Mouse (Mus musculus) heart, postnatal 36 days (tissue): ENCODE measurements around the gene Tmem242. TPM values are rescaled to one million over a fixed set of nuclear protein-coding genes. Genes with fewer than 3 reads are reported as not detected.
A peak's percentile ranks its signal among the peaks of the same experiment; 100 is the strongest.
"Not testable (repeated sequence)": the region's sequence is repeated elsewhere in the genome, so short reads cannot be mapped to it uniquely, and the experiment has no call there.

Experiments used
- DNase-seq, 2 experiments: peaks; one replicate each; pipeline ENCODE4 v3.0.0; 2021 to 2022
- intact Hi-C: fragments of 180-260 bp; cut with DNase I; formaldehyde crosslinking; loops from one replicate; pipeline ENCODE4 v1.15.1; 2025
- total RNA-seq, 2 experiments: library from RNA; stranded (reverse); gene quantifications; 2 replicates each; pipeline ENCODE4 v1.2.3; 2021

Tmem242 gene
- 100 to 1,000 TPM; 154 TPM for total RNA-seq

GRCm38 (mm10) chr17:5440159-5440971 lies at the start of gene Tmem242:
Gene Tmem242, minus strand, starts transcription at chr17:5440259.
- DNase-seq, result peak; percentile 94 to 97
- intact Hi-C loops, result loop anchor here (1.0 to 5.0 kb wide), 4 partner anchors 52 to 313 kb away; partner anchors contain the start of gene Zdhhc14

GRCm38 (mm10) chr17:5488156-5488555 lies 48.1 kb upstream of the Tmem242 start:
- DNase-seq, result no peak
- intact Hi-C loops, result no loop called here

GRCm38 (mm10) chr17:5484663-5485062 lies 44.6 kb upstream of the Tmem242 start:
- intact Hi-C loops, result no loop called here
- DNase-seq, result no peak

DNA sequence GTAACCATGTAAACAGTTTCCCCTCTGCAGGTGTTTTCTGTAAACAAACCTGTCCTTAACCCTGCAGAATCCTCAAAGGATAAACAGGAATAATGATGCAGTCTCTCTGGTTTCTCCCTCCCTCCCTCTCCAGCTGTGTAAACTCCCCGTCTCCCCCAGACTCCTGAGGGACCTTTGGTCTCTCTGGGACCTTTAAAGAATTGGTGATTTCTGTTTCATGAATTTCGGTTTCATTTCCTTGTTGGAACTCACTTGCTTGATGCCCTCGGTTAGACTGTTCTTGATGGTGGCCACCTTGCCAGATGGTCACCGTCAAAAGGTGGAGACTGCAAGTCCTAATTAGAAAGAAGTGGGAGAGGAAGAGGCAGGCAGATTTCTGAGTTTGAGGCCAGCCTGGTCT lies 43.4 kb upstream of the Tmem242 start:
- intact Hi-C loops, result no loop called here
- no peak for DNase-seq

GRCm38 (mm10) chr17:5475960-5476725 lies 36.1 kb upstream of the Tmem242 start:
- intact Hi-C loops, result no loop called here
- no peak for DNase-seq

DNA sequence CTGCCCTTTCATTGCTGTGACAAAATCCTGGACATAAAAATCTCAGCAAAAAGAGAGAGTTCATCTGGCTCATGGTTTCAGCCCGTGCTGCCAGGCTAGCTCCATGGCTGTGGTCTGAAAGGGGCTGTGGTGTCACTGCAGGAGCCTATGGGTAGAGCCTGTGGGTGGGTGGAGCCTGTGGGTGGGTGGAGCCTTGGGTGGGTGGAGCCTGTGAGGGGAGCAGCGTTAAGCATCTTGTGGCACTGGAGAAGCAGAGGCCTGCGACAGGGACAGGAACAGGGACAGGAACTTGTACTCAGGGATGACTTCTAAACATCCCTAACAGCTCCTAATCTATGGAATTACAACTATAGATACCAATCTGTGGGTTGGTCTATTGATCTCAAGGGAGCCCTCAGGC lies 32.2 kb upstream of the Tmem242 start:
- no peak for DNase-seq
- intact Hi-C loops, result no loop called here

DNA sequence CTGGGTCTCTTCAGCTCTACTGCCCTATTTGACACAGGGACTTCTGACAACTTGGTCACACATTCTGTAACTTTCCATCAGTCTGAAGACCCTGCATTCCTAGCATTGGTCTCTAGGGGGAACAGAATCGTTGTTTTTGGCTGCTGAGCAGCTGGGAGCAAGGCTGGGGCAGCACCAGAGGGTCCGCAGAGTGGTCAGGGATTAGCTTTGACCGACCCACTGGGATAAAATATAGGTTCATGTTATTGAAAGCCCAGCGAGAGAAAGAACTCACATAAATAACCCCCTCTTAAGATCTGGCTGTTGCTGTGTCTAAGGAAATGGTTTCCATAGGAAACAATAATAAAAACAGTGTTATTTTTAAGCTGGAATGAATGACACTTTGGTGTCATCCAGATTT lies 27.1 kb upstream of the Tmem242 start:
- DNase-seq, result no peak
- intact Hi-C loops, result no loop called here

DNA sequence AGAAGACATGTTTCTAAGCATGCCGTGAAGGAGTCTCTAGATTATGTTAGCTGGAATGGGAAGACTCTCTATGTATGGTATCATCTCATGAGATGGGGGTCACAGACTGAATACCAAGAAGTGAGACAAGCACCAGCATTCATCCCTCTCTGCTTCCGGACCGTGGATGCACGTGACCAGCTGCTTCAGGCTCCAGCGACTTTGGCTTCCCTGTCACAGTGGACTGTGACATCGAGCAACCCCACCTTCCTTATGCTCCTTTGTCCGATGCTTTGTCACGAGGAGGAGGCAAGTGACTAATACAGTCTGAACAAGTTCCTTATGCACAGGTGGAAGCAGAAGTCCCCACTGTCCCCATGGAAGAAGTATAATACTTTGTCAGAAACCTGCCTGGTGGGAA lies 26.7 kb upstream of the Tmem242 start:
- DNase-seq, result no peak
- intact Hi-C loops, result no loop called here

- intact Hi-C loops, result no loop called here
- DNase-seq, result no peak
Measured at GRCm38 (mm10) chr17:5463912-5464311, 23.9 kb upstream of the Tmem242 start.

- no peak for DNase-seq
- intact Hi-C loops, result no loop called here
Measured at GRCm38 (mm10) chr17:5453657-5454056, 13.6 kb upstream of the Tmem242 start.

DNA sequence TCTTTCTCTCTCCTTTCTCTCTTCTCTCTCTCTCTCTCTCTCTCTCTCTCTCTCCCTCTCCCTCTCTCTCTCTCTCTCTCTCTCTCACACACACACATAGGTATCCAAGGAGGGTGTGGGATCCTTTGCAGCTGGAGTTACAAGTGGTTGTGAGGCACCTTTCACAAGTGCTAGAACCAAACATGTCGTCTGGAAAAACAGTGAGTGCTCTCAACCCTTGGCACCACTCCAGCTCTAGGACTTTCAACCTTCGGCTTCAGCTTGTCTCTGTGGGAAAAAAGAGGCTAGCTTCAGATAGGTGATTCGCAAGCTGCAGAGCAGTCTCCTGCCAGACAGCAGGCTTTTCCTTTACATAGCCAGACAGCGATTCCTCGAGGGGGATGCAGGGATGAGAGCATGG lies 3.7 kb upstream of the Tmem242 start:
- no peak for DNase-seq
- intact Hi-C loops, result loop anchor here (5.0 kb wide), 1 partner anchor 174 kb away; no protein-coding TSS in a partner anchor

DNA sequence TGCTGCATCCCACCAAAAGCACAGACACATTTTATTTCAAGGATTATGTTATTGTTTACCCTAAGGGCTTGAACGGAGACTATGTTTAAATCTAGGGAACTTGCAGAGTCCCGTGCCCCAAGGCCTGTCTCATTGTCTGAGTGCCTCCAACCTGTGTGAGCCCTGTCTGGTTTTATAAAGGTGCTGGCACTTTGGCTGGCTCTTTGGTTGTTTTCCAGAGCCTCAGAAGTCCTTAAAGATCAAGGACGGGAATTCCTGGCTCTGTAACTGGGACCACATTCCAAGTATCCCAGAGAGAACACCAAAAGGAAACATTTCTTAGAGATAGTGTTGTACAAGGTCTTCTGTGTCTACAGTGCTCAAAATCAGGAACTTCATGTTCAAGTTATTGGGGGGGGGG lies 3.2 kb upstream of the Tmem242 start:
- intact Hi-C loops, result loop anchor here (5.0 kb wide), 1 partner anchor 174 kb away; no protein-coding TSS in a partner anchor
- no peak for DNase-seq

GRCm38 (mm10) chr17:5442403-5442802 lies 2.3 kb upstream of the Tmem242 start:
- intact Hi-C loops, result loop anchor here (5.0 kb wide), 1 partner anchor 175 kb away; no protein-coding TSS in a partner anchor
- not testable (repeated sequence) for DNase-seq

- DNase-seq, result no peak
- intact Hi-C loops, result loop anchor here (1.0 to 5.0 kb wide), 4 partner anchors 53 to 314 kb away; partner anchors contain the start of gene Zdhhc14
Measured at GRCm38 (mm10) chr17:5439831-5440158, 264 bp downstream of the Tmem242 start.

- intact Hi-C loops, result loop anchor here (1.0 to 5.0 kb wide), 2 partner anchors 324 to 458 kb away; no protein-coding TSS in a partner anchor
- no peak for DNase-seq
Measured at GRCm38 (mm10) chr17:5429772-5430133, 10.3 kb downstream of the Tmem242 start.

DNA sequence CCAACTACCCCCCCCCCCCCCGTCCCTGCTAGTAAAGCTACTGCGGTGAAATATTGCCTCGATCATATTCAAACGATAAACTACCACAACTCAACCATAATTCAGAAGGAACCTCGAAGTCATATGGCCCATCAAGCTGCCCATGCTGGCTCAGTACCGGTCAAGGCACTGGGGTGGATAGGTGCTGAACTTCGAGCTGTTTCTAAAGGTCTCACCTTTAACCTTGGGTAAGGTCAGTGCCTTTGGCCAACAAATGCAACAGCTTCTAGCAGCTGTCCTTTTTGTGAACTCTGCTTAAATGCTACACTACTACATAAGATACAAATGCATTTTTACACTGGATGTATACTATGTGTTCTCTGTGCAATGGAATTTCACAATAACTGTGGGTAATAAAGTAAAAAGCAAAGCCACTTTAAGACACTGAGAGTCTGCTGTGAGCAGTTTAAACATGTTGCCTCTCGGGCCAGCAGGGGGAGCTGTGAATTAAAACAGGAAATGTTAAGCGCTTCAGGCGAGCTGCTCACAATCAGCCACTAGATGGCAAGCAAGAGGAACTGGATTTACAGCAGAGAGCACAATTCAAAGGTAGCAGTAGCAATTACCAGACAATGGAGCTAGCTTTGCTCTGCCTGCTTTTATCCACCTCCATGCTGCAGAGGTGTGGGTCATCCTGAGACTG lies 10.8 kb downstream of the Tmem242 start:
- intact Hi-C loops, result loop anchor here (1.0 kb wide), 1 partner anchor 324 kb away; no protein-coding TSS in a partner anchor
- peak; percentile 87 to 90 for DNase-seq

- DNase-seq, result no peak
- intact Hi-C loops, result no loop called here
Measured at GRCm38 (mm10) chr17:5425204-5425603, 14.9 kb downstream of the Tmem242 start.

DNA sequence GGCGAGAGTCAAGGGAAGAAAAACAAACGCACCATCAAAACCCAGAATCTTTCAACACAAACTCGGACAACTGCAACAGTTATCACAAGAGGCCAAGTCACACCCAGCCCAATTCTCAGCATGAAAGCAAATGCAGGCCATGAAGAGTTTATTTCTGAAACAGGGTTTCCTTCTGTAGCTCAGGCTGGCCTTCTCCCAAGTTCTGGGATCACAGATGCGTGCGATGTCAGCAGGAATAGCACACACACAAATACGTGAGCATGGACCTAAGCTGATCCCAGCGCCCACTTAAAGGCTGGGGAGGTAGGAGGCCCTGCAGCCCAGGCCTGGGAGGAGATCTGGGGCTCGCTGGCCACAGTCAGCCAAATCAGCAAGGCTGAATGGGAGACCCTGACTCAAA lies 15.9 kb downstream of the Tmem242 start:
- intact Hi-C loops, result no loop called here
- no peak for DNase-seq

DNA sequence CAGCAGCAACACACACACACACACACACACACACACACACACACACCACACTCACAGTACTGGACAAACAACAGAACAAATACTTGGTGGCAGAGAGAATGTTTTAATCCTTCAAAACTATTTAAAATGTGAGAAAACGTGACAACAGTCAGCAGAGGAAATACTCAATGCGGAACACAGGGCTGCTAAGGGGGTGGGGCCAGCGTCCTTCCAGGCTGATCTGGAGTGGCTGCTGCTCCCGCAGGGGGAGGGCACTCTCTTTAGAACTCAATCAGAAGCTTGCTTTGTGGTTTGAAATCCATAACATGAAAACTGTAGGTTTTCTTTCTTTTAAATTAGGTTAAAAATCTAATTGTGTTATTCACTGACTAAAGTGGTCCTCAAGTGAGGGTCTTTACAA lies 18.2 kb downstream of the Tmem242 start:
- no peak for DNase-seq
- intact Hi-C loops, result no loop called here

GRCm38 (mm10) chr17:5419771-5420518 lies 20.1 kb downstream of the Tmem242 start:
- intact Hi-C loops, result no loop called here
- no peak for DNase-seq
